Mouse (Mus musculus) CH12.LX (cell line): ENCODE measurements around the gene Syndig1l.

ENCODE experiments used
- CHD1 ChIP-seq: IDR thresholded peaks from 2 replicates; pipeline ENCODE4 v1.6.1; 2012; ENCODE audit warnings: low read depth, low read length, improper control_type of control experiment, inconsistent platforms
- E2F4 ChIP-seq: IDR thresholded peaks from 2 replicates; pipeline ENCODE4 v1.6.1; 2011; ENCODE audit warnings: low read depth, low read length, improper control_type of control experiment; ENCODE audit not compliant: insufficient replicate concordance
- IRF4 ChIP-seq: IDR thresholded peaks from 2 replicates; pipeline ENCODE4 v1.6.1; 2014; ENCODE audit warnings: low read depth, mild to moderate bottlenecking, inconsistent platforms, low read length, improper control_type of control experiment

- TF ChIP-seq IRF4 (no peak), E2F4 (no peak), CHD1 (no peak)
Measured at GRCm38 (mm10) chr12:84631867-84632266, 66.8 kb downstream of the Syndig1l start.
